Mouse (Mus musculus) heart, embryonic 10.5 days (tissue): Measurements from ENCODE around the gene Parp6. TPM values are rescaled to one million over a fixed set of nuclear protein-coding genes. Genes with fewer than 3 reads are reported as not detected.

Source experiments
- DNase-seq: peaks from one replicate; pipeline ENCODE4 v3.0.0-alpha.2; 2017; ENCODE audit warnings: low spot score
- H3K27ac ChIP-seq: fragments of 300-500 bp; sonication (generic); 2 replicates; pipeline ENCODE4 v1.5.1; 2016; ENCODE audit warnings: mild to moderate bottlenecking
- H3K27me3 ChIP-seq: fragments of 300-500 bp; sonication (generic); 2 replicates; pipeline ENCODE4 v1.6.1; 2016; ENCODE audit warnings: mild to moderate bottlenecking; ENCODE audit not compliant: poor library complexity, insufficient read depth, severe bottlenecking
- H3K36me3 ChIP-seq: fragments of 300-500 bp; sonication (generic); 2 replicates; pipeline ENCODE4 v1.6.1; 2016; ENCODE audit warnings: mild to moderate bottlenecking, moderate library complexity
- H3K4me1 ChIP-seq: fragments of 300-500 bp; sonication (generic); 2 replicates; pipeline ENCODE4 v1.6.1; 2016; ENCODE audit warnings: mild to moderate bottlenecking
- H3K4me3 ChIP-seq: fragments of 300-500 bp; sonication (generic); 2 replicates; pipeline ENCODE4 v1.5.1; 2016; ENCODE audit warnings: mild to moderate bottlenecking, moderate library complexity
- H3K9me3 ChIP-seq: fragments of 300-500 bp; sonication (generic); 2 replicates; pipeline ENCODE4 v1.6.1; 2016; ENCODE audit warnings: mild to moderate bottlenecking, moderate library complexity
- WGBS: fragments of 180-500 bp; shearing (Covaris S2); methylation state at CpG from one replicate; pipeline ENCODE4 v1.1.7; 2016; 5-methylcytosine and 5-hydroxymethylcytosine counted together
- polyA plus RNA-seq: library from polyadenylated mRNA; unstranded; fragments of >200 nt; fragmentation: Nextera tagmentation; extraction: Ambion mirVana; gene quantifications from 2 replicates; pipeline ENCODE4 v1.2.1, GENCODE M21; 2016

Gene Parp6
- polyA plus RNA-seq, 1 experiment from 2014 or later, result 23.9 TPM

DNA sequence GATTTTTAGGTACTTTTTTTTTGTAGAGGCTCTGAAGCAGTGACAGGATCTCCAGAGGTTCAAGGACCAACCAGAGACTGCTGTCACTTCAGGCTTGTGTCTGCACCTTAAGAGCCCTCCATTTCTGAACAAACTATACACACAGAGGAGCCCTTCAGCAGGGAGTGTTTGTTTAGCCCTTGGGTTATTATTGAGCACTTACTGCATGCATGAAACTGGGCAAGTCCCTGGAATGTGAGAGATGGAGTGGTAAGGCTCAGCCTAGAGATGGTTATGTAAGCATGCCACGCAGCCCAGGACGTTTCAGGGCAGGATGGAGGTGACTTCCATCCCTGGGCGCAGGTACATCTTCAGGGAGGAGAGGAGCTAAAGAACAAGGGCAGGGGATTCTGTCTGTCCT is 79.3 kb downstream of the Parp6 start:
- DNase-seq, result no peak
- Histone ChIP-seq H3K9me3 (no peaks in the 10 kb centered on the region), H3K27ac (no peak overlapping the region), H3K27me3 (peaks cover 4% of the 10 kb centered on the region; the same call in 1 of the 2 replicates), H3K4me1 (peaks cover 30% of the 10 kb centered on the region), H3K36me3 (no peaks in the 10 kb centered on the region), H3K4me3 (no peak overlapping the region)
- 78% methylated on average over 3 of the region's 3 CpGs for whole genome bisulfite sequencing

Other genes with a start within 250 kb of the Parp6 start
- 16.4 and 22.2 TPM in 2 replicates for gene Arih1, start 130.7 kb upstream of the Parp6 start, polyA plus RNA-seq
- gene Hexa, start 77.7 kb upstream of the Parp6 start, polyA plus RNA-seq, result 63.6 and 67.8 TPM in 2 replicates
- 0.11 and 0.26 TPM in 2 replicates for gene Tmem202, start 77.4 kb upstream of the Parp6 start, polyA plus RNA-seq
- gene Celf6, start 39.4 kb upstream of the Parp6 start, polyA plus RNA-seq, result 0.06 TPM in 1 of 2 replicates, not detected in the other
- gene Pkm, start 39.1 kb downstream of the Parp6 start, polyA plus RNA-seq, result 2,435 and 2,436 TPM in 2 replicates
- gene Gramd2, start 62.9 kb downstream of the Parp6 start, polyA plus RNA-seq, result 0.10 and 0.18 TPM in 2 replicates
- 12.4 and 14.4 TPM in 2 replicates for gene Senp8, start 133.4 kb downstream of the Parp6 start, polyA plus RNA-seq
- gene Myo9a, start 133.6 kb downstream of the Parp6 start, polyA plus RNA-seq, result 9.5 and 10.2 TPM in 2 replicates